Mouse (Mus musculus): ENCODE data around the gene Hist2h3c1. TPM values are rescaled to one million over a fixed set of nuclear protein-coding genes. Genes with fewer than 3 reads are reported as not detected.

Hist2h3c1 gene
- polyA plus RNA-seq, 1 experiment from 2014 or later: 0.71 TPM

DNA sequence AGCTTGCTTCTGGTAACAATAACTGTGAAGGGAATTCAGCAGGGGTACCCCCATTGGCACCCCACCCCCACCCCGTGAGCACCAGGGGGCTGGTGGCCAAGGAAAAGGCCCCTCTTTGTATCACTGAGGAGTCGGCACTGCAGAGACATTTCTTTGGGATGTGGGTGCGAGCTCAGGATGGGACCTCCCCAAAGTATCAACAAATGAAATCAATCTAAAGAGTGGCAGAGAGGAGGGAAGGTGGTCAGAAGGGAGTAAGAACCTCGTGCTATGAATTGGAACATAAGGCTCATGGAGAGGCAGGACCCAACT is 2.5 kb downstream of the Hist2h3c1 start:
- Histone ChIP-seq H3K4me2 (replicated peaks) (peak overlapping the region; percentile 52; the same call in 1 of the 2 replicates), H3K27ac (no peak overlapping the region), H3K27me3 (no peaks in the 10 kb centered on the region), H3K4me1 (peaks cover 18% of the 10 kb centered on the region), H3K36me3 (no peaks in the 10 kb centered on the region), H3K9me3 (replicated peaks) (no peaks in the 10 kb centered on the region), H3K9ac (no peak overlapping the region), H3K4me3 (no peak overlapping the region)
- WGBS: 59% methylated on average over 4 of the region's 4 CpGs
- ATAC-seq (ENCODE audit: low FRiP score): no peak

GRCm38 (mm10) chr3:96250890-96251289 is 4.4 kb downstream of the Hist2h3c1 start:
- H3K4me1 ChIP-seq: peaks cover 11% of the 10 kb centered on the region
- no peak for ATAC-seq (ENCODE audit: low FRiP score)
- H3K36me3 ChIP-seq: no peaks in the 10 kb centered on the region
- no peak overlapping the region for H3K27ac ChIP-seq
- H3K9me3 ChIP-seq (replicated peaks): no peaks in the 10 kb centered on the region
- WGBS: 84% methylated on average over 3 of the region's 3 CpGs
- H3K4me3 ChIP-seq: no peak overlapping the region
- no peak overlapping the region for H3K4me2 ChIP-seq (replicated peaks)
- no peak overlapping the region for H3K9ac ChIP-seq
- H3K27me3 ChIP-seq: no peaks in the 10 kb centered on the region

GRCm38 (mm10) chr3:96251787-96252186 is 5.3 kb downstream of the Hist2h3c1 start:
- Histone ChIP-seq H3K36me3 (no peaks in the 10 kb centered on the region), H3K4me2 (replicated peaks) (no peak overlapping the region), H3K9me3 (replicated peaks) (no peaks in the 10 kb centered on the region), H3K27me3 (no peaks in the 10 kb centered on the region), H3K4me1 (peaks cover 11% of the 10 kb centered on the region), H3K4me3 (no peak overlapping the region), H3K9ac (no peak overlapping the region), H3K27ac (no peak overlapping the region)
- 79% methylated on average over 3 of the region's 3 CpGs for WGBS
- ATAC-seq (ENCODE audit: low FRiP score): no peak

DNA sequence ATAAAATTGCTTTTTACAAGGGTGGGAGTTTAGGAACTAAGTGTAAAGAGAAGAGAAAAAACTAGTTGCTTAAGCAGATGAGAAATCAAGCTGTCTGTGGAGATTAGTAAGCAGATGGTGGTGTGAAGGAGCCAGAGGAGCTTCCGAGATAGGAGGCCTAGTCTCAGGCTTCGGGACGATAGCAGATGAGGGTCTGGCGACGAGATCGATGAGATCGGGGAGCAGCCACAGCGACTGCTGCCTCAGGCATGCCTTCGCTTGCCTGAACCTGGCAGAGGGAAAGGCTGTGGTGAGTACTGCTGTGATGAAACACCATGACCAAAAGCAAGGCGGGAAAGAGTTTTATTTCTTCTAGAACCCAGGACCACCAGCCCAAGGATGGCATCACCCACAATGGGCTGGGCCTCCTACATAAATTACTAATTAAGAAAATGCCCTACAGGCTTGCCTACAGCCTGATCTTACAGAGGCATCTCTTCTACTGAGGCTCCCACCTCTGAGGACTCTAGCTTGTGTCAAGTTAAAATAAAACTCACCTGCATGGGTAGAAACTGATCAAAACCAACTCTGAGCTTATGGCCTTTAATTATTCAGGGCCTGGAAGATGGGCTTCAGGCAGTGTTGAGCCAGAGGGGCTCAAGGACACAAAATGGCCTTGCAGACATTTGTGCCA is 8.3 kb downstream of the Hist2h3c1 start:
- no peaks in the 10 kb centered on the region for H3K27me3 ChIP-seq
- H3K4me2 ChIP-seq (replicated peaks): no peak overlapping the region; the same call in 1 of the 2 replicates
- no peaks in the 10 kb centered on the region for H3K36me3 ChIP-seq
- H3K9me3 ChIP-seq (replicated peaks): no peaks in the 10 kb centered on the region
- no peak overlapping the region for H3K4me3 ChIP-seq
- H3K27ac ChIP-seq: no peak overlapping the region
- H3K9ac ChIP-seq: no peak overlapping the region
- no peak for ATAC-seq (ENCODE audit: low FRiP score)
- 38% methylated on average over 10 of the region's 10 CpGs for WGBS
- no peaks in the 10 kb centered on the region for H3K4me1 ChIP-seq

DNA sequence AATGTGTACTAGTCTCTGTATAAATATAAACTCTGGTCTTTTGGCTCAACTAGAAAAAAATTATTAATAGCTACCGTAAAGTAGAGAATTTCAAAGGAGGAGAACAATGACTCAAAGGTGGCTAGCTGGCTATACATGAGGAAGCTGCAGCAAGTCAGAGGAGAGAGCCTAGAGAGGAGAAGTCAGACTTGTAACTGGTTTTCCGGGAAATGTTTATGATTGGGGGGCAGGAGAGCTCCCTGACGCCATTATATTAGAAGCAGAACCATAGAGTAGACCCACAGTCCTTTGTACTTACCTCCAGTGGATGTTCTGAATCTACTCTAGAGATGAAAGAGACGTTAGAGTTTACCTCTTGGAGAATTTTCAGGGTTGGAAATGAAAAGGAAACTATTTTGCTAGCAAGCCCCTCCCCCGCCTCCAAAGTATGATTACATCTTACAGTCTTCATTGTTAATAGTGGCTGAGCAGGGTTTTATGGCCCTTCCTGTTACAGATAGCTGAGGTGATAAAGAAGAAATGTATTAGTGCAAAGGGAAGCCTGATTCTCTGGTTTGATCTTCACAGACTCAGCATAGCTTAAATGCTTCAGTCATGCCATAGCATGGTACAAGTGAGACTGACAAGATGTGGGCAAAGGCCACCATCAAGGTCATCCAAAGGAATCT is 9.6 kb downstream of the Hist2h3c1 start:
- ATAC-seq (ENCODE audit: low FRiP score): no peak
- no peak overlapping the region for H3K4me3 ChIP-seq
- 84% methylated on average over 5 of the region's 5 CpGs for WGBS
- no peaks in the 10 kb centered on the region for H3K9me3 ChIP-seq (replicated peaks)
- no peak overlapping the region for H3K27ac ChIP-seq
- no peaks in the 10 kb centered on the region for H3K4me1 ChIP-seq
- H3K36me3 ChIP-seq: no peaks in the 10 kb centered on the region
- no peaks in the 10 kb centered on the region for H3K27me3 ChIP-seq
- H3K9ac ChIP-seq: no peak overlapping the region
- no peak overlapping the region for H3K4me2 ChIP-seq (replicated peaks)

DNA sequence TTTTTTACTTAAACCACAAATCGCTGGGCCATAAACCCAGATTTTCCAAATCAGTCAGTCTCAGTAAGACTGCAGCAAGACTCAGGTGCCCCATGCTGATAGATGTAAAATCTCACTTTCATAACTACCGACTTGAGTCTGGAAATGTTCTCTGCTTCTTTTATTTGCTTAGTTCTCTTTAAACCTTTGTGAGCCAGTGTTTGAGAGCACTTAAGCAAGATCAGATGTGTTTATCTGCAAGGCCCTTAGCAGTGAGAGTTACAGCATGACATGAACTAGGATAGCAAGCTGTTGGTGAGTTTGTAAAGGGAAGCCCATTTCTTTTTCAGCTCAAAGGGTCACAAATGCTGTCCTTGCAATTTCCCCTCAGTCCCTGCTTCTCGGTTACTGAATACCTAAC is 10.7 kb downstream of the Hist2h3c1 start:
- H3K9ac ChIP-seq: no peak overlapping the region
- peaks cover 6% of the 10 kb centered on the region for H3K4me1 ChIP-seq
- H3K4me3 ChIP-seq: no peak overlapping the region
- 79% methylated on average over 3 of the region's 3 CpGs for WGBS
- ATAC-seq (ENCODE audit: low FRiP score): no peak
- H3K36me3 ChIP-seq: no peaks in the 10 kb centered on the region
- H3K27ac ChIP-seq: no peak overlapping the region
- no peak overlapping the region for H3K4me2 ChIP-seq (replicated peaks)
- H3K27me3 ChIP-seq: no peaks in the 10 kb centered on the region
- H3K9me3 ChIP-seq (replicated peaks): no peaks in the 10 kb centered on the region

DNA sequence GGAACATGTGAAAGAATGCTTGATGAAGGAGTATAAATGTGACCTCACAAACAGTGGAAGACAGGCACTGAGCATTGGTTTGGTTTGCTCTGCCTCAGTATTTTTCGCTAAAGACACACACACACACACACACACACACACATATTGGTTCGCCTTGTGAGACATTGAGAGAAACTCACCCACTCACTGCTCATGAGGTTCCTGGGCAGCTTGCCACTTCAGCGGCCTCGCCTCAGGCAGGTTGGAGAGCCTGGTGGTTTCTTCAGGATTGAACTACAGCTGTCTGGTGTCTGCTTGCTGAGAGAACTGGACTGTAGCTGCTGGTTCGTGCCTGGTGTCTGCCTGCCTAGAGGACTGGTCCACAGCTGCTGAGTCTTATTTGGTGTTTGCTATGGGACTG is 13.7 kb downstream of the Hist2h3c1 start:
- H3K27me3 ChIP-seq: no peaks in the 10 kb centered on the region
- no peak overlapping the region for H3K27ac ChIP-seq
- no peak for ATAC-seq (ENCODE audit: low FRiP score)
- no peak overlapping the region for H3K4me2 ChIP-seq (replicated peaks)
- 92% methylated on average over 5 of the region's 5 CpGs for WGBS
- H3K4me1 ChIP-seq: peaks cover 22% of the 10 kb centered on the region
- no peak overlapping the region for H3K4me3 ChIP-seq
- no peaks in the 10 kb centered on the region for H3K9me3 ChIP-seq (replicated peaks)
- H3K36me3 ChIP-seq: no peaks in the 10 kb centered on the region
- H3K9ac ChIP-seq: no peak overlapping the region

DNA sequence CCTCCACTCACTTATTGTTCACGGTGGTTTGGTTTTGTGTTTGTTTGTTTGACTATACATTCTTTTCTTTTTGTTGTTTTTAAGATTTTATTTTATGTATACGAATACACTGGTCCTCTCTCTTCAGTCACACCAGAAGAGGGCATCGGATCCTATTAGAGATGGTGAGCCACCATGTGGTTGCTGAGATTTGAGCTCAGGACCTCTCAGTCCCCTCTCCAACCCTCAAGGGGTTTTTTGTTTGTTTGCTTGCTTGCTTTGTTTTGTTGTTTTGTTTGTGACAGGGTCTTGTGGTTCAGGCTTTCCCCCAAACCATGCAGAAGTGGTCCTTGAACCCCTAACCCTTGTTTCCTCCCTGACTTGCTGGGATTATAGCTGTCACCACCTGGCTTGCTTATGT is 15.1 kb downstream of the Hist2h3c1 start:
- WGBS: 56% methylated on average over 3 of the region's 3 CpGs

DNA sequence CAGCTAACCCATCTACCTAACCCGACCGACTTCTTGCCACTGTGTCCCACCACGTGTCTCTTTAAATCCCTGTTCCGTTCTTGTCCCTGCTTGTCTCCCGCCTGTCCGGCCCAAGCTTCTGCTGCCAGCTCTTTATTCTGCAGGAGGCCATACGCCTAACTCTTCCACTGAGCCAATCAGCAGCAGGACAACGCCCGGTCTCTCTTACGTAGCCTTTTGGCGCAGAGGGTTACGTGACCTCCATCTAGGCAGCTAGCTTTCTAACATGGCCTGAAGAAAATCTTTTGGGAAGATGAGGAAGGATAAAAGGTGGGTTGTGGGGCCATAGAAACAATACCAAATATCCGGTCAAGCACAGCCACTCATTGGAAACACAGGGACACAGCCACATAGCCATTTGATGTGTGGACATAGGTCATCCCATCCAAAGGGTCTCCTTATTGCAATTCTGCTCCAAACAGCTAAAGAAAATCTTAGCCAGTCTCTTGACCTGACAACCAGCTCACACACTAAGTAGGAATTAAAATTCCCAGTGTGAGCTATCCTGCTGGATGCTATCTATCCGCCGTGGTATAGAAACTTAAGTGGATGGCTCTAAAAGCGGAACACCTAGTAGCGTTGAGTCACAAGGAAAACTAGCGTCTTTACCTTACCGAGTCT is 15.9 kb downstream of the Hist2h3c1 start:
- Histone ChIP-seq H3K4me2 (replicated peaks) (peak overlapping the region; percentile 85), H3K27me3 (no peaks in the 10 kb centered on the region), H3K9me3 (replicated peaks) (no peaks in the 10 kb centered on the region), H3K36me3 (no peaks in the 10 kb centered on the region), H3K27ac (peak overlapping the region; percentile 98), H3K4me3 (peak overlapping the region; percentile 59), H3K9ac (peak overlapping the region; percentile 82), H3K4me1 (peaks cover 22% of the 10 kb centered on the region)
- peak; percentile 76 for ATAC-seq (ENCODE audit: low FRiP score)
- WGBS: under 1% methylated on average over 19 of the region's 19 CpGs

More for the DNA sequence above, 15.1 kb downstream of the Hist2h3c1 start:
- Histone ChIP-seq H3K4me2 (replicated peaks) (peak overlapping the region; percentile 85), H3K9me3 (replicated peaks) (no peaks in the 10 kb centered on the region), H3K36me3 (no peaks in the 10 kb centered on the region), H3K4me3 (peak overlapping the region; percentile 59), H3K4me1 (peaks cover 22% of the 10 kb centered on the region), H3K9ac (peak overlapping the region; percentile 82; the same call in 1 of the 2 replicates), H3K27ac (peak overlapping the region; percentile 98), H3K27me3 (no peaks in the 10 kb centered on the region)
- ATAC-seq (ENCODE audit: low FRiP score): no peak

GRCm38 (mm10) chr3:96262979-96263550 is 16.6 kb downstream of the Hist2h3c1 start, which contains the start of gene Hist2h4:
Hist2h4 (minus strand) TSS chr3:96263311.
- Histone ChIP-seq H3K9me3 (replicated peaks) (no peaks in the 10 kb centered on the region), H3K4me1 (peaks cover 25% of the 10 kb centered on the region), H3K36me3 (no peaks in the 10 kb centered on the region), H3K27me3 (no peaks in the 10 kb centered on the region), H3K4me3 (peak within 1 kb of the TSS; percentile 59), H3K27ac (peak within 1 kb of the TSS; percentile 98), H3K4me2 (replicated peaks) (peak within 1 kb of the TSS; percentile 85), H3K9ac (peak within 1 kb of the TSS; percentile 82)
- peak; percentile 87 for ATAC-seq (ENCODE audit: low FRiP score)
- WGBS: under 1% methylated on average over 40 of the region's 40 CpGs

DNA sequence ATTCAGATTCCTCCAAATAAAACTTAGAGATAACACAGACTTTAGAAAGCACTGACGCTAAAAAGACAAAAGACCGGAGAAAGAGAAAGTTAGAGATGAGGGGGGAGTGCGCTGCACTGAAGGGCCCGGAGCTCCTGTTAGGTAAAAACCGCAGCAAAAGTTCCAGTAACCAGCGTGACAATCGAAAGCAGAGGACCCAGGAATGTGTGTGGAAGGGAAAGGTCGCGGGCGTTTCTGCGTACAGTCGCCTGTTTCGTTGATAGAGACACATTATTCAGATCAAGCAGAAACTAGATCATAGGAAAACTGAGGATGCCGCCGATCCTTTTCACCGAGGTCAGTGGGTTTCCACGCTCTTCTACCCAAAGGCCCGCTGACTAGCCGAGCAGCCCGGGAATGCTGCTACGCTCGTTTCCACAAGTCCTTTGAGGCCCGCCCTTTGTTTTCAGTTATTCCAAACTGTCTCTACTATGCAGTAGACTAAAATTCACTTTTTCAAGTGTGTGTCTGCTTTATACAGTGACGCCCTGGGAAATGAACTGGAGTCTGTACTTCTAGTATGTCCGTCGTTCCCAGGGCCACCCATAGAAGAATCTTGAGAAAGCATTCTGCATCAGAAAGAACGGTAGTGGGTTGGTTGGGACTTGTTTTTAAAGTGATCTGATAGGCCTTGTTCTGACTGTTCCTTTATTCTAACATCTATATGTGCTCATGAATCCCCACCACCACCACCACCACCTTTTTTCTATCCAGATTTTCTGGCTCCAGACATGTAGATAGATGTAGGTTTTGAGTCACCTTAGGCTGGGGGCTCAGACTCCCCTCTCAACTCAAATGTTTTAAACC is 17.3 kb downstream of the Hist2h3c1 start:
- Histone ChIP-seq H3K4me1 (peaks cover 26% of the 10 kb centered on the region), H3K27me3 (no peaks in the 10 kb centered on the region), H3K9ac (peak overlapping the region; percentile 50), H3K9me3 (replicated peaks) (no peaks in the 10 kb centered on the region), H3K27ac (peak overlapping the region; percentile 98), H3K36me3 (no peaks in the 10 kb centered on the region), H3K4me3 (peak overlapping the region; percentile 59), H3K4me2 (replicated peaks) (peak overlapping the region; percentile 85)
- WGBS: 5% methylated on average over 27 of the region's 27 CpGs
- peak; percentile 42 for ATAC-seq (ENCODE audit: low FRiP score)
